Mouse (Mus musculus) liver, embryonic 13.5 days (tissue): ENCODE results near the gene Ifna14. TPM values are rescaled to one million over a fixed set of nuclear protein-coding genes. Genes with fewer than 3 reads are reported as not detected.
"Not testable (repeated sequence)": the region's sequence is repeated elsewhere in the genome, so short reads cannot be mapped to it uniquely, and the experiment has no call there.

ENCODE experiments used
- ATAC-seq: fragments of 200-750 bp; cut with Nextera tagmentation; 2 replicates; pipeline ENCODE4 v1.8.0; 2017; ENCODE audit warnings: low read depth, mild to moderate bottlenecking, moderate number of reproducible peaks, moderate library complexity
- DNase-seq: peaks from one replicate; pipeline ENCODE4 v3.0.0; 2022
- H3K27ac ChIP-seq: fragments of 300-500 bp; sonication (generic); 2 replicates; pipeline ENCODE4 v1.5.1; 2015; ENCODE audit warnings: moderate library complexity, mild to moderate bottlenecking, inconsistent platforms
- H3K27me3 ChIP-seq: fragments of 300-500 bp; sonication (generic); 2 replicates; pipeline ENCODE4 v1.6.1; 2015; ENCODE audit warnings: mild to moderate bottlenecking, inconsistent platforms
- H3K36me3 ChIP-seq: fragments of 300-500 bp; sonication (generic); 2 replicates; pipeline ENCODE4 v1.6.1; 2015; ENCODE audit warnings: mild to moderate bottlenecking, inconsistent platforms
- H3K4me1 ChIP-seq: fragments of 300-500 bp; sonication (generic); replicated peaks from 2 replicates; pipeline ENCODE4 v1.6.1; 2015; ENCODE audit warnings: inconsistent platforms
- H3K4me2 ChIP-seq: fragments of 300-500 bp; sonication (generic); 2 replicates; pipeline ENCODE4 v1.6.1; 2015; ENCODE audit warnings: inconsistent platforms, mild to moderate bottlenecking, moderate library complexity
- H3K4me3 ChIP-seq: fragments of 300-500 bp; sonication (generic); replicated peaks from 2 replicates; pipeline ENCODE4 v1.5.1; 2015; ENCODE audit warnings: mild to moderate bottlenecking, inconsistent platforms
- H3K9ac ChIP-seq: fragments of 300-500 bp; sonication (generic); 2 replicates; pipeline ENCODE4 v1.6.1; 2015; ENCODE audit warnings: mild to moderate bottlenecking, inconsistent platforms
- H3K9me3 ChIP-seq: fragments of 300-500 bp; sonication (generic); replicated peaks from 2 replicates; pipeline ENCODE4 v1.6.1; 2016; ENCODE audit warnings: inconsistent platforms
- WGBS: fragments of 180-500 bp; shearing (Covaris S2); methylation state at CpG from one replicate; pipeline ENCODE4 v1.1.7; 2015; ENCODE audit not compliant: insufficient replicate concordance; 5-methylcytosine and 5-hydroxymethylcytosine counted together
- polyA plus RNA-seq: library from polyadenylated mRNA; unstranded; fragments of >200 nt; fragmentation: Nextera tagmentation; extraction: Ambion mirVana; gene quantifications from 2 replicates; pipeline ENCODE4 v1.2.1, GENCODE M21; 2015

The Ifna14 gene
- polyA plus RNA-seq = not detected in 2 replicates

DNA sequence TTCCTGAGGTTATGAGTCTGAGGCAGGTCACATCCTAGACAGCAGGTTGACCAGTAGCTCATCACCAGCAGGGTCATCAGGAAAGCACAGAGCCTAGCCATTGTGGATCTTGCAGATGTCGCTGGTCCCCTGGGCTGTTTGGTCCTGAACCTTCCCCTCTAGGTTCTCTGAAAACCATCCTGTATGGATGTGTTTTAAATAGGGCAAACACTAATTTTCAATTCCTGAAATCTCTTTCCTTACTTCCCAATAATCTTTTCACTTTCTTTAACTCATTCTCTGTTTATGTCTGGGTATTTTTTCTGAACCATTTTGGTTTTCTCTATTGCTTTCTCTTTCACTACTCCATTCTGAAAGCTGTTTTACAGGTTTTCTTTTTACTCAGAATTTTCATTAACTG lies at the start of gene Ifna14:
Gene Ifna14 (minus strand): TSS at position 101 of the 400 bp plus-strand sequence.
- no peak within 1 kb of the TSS for H3K9ac ChIP-seq
- H3K27me3 ChIP-seq = no peaks in the 10 kb centered on the region
- no peak within 1 kb of the TSS for H3K27ac ChIP-seq
- WGBS = 60% methylated on average over 1 of the region's 1 CpGs
- no peak within 1 kb of the TSS for H3K4me3 ChIP-seq
- H3K4me1 ChIP-seq = no peaks in the 10 kb centered on the region
- H3K36me3 ChIP-seq = no peaks in the 10 kb centered on the region
- H3K4me2 ChIP-seq = no peak within 1 kb of the TSS
- DNase-seq (no peak), ATAC-seq (no peak)
- H3K9me3 ChIP-seq = no peaks in the 10 kb centered on the region

DNA sequence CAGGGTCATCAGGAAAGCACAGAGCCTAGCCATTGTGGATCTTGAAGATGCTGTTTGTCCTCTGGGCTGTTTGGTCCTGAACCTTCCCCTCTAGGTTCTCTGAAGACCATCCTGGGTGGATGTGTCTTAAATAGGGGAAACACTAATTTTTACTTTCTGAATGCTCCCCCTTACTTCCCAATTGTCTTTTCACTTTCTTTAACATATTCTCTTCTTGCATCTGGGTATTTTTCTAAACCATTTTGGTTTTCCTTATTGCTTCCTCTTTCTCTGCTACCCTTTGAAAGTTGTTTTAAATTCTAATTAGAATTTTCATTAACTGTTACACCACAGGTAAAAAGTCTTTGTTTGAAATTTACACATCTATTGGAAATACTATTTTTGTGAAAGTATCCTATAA lies 31.7 kb upstream of the Ifna14 start, which contains the start of gene Ifna12:
Gene Ifna12 (minus strand): TSS at position 101 of the 400 bp plus-strand sequence.
- H3K4me2 ChIP-seq = no peak within 1 kb of the TSS
- no peaks in the 10 kb centered on the region for H3K27me3 ChIP-seq
- no peak within 1 kb of the TSS for H3K4me3 ChIP-seq
- H3K36me3 ChIP-seq = no peaks in the 10 kb centered on the region
- ATAC-seq = no peak
- H3K4me1 ChIP-seq = no peaks in the 10 kb centered on the region
- H3K9me3 ChIP-seq = no peaks in the 10 kb centered on the region
- DNase-seq = no peak
- no peak within 1 kb of the TSS for H3K27ac ChIP-seq
- H3K9ac ChIP-seq = no peak within 1 kb of the TSS

DNA sequence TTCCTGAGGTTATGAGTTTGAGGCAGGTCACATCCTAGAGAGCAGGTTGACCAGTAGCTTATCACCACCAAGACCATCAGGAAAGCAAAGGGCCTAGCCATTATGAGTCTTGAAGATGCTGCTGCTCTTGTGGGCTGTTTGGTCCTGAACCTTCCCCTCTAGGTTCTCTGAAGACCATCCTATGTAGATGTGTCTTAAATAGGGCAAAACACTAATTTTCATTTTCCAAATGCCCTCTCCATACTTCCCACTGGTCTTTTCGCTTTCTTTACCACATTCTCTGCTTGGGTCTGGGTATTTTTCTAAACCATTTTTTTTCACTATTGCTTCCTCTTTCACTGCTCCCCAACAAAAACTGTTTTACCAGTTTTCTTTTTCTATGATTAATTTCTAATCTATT lies 20.7 kb upstream of the Ifna14 start, which contains the start of gene Ifna9:
Gene Ifna9 (minus strand): TSS at position 101 of the 400 bp plus-strand sequence.
- no peak within 1 kb of the TSS for H3K9ac ChIP-seq
- no peak for ATAC-seq
- 50% methylated on average over 1 of the region's 1 CpGs for WGBS
- H3K4me3 ChIP-seq = no peak within 1 kb of the TSS
- DNase-seq = no peak
- H3K36me3 ChIP-seq = no peaks in the 10 kb centered on the region
- no peak within 1 kb of the TSS for H3K27ac ChIP-seq
- no peaks in the 10 kb centered on the region for H3K4me1 ChIP-seq
- H3K27me3 ChIP-seq = no peaks in the 10 kb centered on the region
- H3K9me3 ChIP-seq = no peaks in the 10 kb centered on the region
- no peak within 1 kb of the TSS for H3K4me2 ChIP-seq

DNA sequence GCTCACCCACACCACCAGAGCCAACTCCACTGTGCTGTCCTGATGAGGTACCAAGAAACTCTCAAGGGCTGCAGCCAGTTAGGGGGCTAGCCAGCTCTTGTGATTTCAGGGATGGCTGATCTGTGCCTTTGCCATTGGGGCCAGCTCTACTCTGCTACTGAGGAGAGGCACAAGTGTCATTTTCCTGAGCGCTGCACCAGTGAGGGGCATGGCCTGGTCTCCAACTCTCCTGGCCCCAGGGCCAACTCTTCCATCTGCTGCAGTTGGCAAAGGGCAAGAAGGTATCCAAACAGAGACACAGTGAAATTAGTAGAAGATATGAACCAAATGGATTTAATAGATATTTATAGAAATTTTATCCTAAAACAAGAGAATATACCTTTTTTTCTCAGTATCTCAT lies 9.8 kb downstream of the Ifna14 start:
- no peak overlapping the region for H3K9ac ChIP-seq
- 75% methylated on average over 1 of the region's 1 CpGs for WGBS
- no peak for ATAC-seq

DNA sequence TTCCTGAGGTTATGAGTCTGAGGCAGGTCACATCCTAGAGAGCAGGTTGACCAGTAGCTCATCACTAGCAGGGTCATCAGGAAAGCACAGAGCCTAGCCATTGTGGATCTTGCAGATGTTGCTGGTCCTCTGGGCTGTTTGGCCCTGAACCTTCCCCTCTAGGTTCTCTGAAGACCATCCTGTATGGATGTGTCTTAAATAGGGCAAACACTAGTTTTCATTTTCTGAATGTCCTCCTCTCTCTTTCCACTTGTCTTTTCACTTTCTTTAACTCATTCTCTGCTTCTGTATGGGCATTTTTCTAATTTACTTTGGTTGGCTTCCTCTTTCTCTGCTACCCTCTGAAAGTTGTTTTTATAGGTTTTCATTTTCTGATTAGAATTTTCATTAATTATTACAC lies 13.5 kb downstream of the Ifna14 start, which contains the start of gene Ifna15:
Gene Ifna15 (minus strand): TSS at position 101 of the 400 bp plus-strand sequence.
- H3K36me3 ChIP-seq, ATAC-seq, H3K4me3 ChIP-seq, H3K9ac ChIP-seq, H3K4me2 ChIP-seq, H3K4me1 ChIP-seq, H3K27ac ChIP-seq, DNase-seq, H3K9me3 ChIP-seq, H3K27me3 ChIP-seq: not testable (repeated sequence)

More for the DNA sequence above, 9.8 kb downstream of the Ifna14 start:
- H3K27ac ChIP-seq = no peak overlapping the region
- H3K9me3 ChIP-seq = no peaks in the 10 kb centered on the region
- DNase-seq = no peak
- no peaks in the 10 kb centered on the region for H3K36me3 ChIP-seq
- H3K4me1 ChIP-seq = no peaks in the 10 kb centered on the region
- H3K4me3 ChIP-seq = no peak overlapping the region
- H3K27me3 ChIP-seq = no peaks in the 10 kb centered on the region
- no peak overlapping the region for H3K4me2 ChIP-seq

DNA sequence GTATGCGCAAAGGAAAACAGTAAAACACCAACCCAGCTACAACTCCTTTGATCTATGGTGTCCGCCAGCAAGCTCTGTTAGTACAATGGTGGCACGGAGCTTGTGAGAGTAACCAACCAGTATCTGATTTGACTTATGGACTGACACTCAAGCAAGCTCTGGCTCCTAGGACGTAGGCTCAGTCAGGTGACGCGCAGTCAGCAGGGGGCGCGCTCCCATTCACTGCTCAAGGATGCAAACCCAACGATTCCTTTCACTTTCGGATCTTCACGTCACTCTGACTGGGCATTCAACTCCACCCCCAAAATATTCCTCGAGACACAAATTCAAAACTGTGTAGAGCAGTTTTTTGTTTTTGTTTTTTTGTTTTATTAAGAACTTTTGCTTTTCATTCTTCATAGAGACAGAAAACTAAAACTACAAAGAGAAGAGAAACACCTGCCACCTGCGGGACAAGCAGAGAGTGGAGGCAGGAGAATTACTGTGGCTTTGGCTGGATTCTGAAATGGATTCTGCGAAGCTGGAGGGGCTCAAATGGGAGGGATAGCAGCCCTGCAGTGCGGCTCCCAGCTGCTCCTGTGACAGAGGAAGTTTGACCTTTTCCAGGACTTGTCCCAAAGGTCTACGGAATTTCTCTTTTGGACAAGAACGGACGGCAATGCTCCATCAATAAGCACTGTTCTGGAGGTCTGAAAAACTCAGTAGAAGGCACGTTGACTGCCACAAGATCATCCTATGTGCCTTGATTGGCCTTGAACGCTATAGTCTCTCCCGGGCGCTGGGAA lies 21.2 kb downstream of the Ifna14 start:
- 21% methylated on average over 22 of the region's 22 CpGs for WGBS
- Histone ChIP-seq H3K27ac (no peak overlapping the region), H3K9me3 (no peaks in the 10 kb centered on the region), H3K27me3 (0 out of 2 replicates have a peak, but pooled peaks cover 4% of the 10 kb centered on the region), H3K9ac (peak overlapping the region; percentile 68), H3K4me2 (peak overlapping the region; percentile 78), H3K4me3 (peak overlapping the region; percentile 62), H3K4me1 (peaks cover 7% of the 10 kb centered on the region), H3K36me3 (no peaks in the 10 kb centered on the region)
- ATAC-seq (peak; percentile 96), DNase-seq (peak; percentile 77)

DNA sequence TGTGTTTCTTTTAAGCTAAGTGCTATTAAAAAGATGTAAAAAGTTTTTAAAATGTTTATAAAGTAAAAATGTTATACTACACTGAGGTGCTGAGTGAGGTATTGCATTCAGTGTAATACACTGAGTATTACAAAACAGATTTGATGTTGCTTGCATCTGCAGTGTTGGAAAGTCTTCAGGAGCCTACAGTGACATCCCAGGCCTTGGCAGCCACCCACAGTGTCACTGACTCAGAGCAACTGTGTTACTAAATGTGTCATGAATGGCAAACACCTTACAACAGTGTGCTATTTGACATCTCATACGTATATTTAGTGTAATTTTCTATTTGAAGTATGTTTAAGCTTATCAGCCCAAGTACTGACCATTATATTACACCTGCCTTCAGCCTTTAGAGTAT lies 23.6 kb downstream of the Ifna14 start:
- no peaks in the 10 kb centered on the region for H3K9me3 ChIP-seq
- DNase-seq = no peak

DNA sequence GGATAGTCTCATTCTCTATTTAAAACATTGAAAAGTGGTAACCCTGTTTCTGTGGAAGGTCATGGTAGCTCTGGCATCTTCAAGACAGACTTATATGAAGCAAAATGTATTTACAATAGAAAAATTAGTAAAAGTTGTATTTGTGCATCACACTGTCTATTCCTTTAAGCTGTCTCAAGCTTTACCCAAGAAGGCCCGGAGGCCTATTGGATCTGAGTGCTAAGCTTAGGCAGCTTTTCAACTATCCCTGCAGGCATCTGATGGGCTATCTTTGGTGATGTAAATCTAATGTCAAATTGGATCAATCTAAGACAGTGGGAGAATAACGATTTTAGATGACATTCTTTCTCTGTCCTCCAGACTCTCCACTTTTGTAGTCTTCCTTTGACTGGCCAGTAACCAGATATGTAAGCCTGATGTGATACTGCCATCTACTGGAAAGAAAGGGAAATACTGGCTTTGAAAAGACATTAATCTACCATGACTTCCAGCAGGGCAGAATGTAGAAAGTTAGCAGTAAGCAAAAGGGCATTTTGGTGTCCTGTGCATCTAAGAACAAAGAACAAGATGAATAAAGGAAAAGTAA lies 27.9 kb downstream of the Ifna14 start:
- no peak overlapping the region for H3K27ac ChIP-seq
- DNase-seq (peak; percentile 3), ATAC-seq (peak; percentile 51; the same call in 1 of the 2 replicates)
- no peak overlapping the region for H3K4me2 ChIP-seq
- H3K27me3 ChIP-seq = 0 out of 2 replicates have a peak, but pooled peaks cover 4% of the 10 kb centered on the region
- no peaks in the 10 kb centered on the region for H3K4me1 ChIP-seq
- no peak overlapping the region for H3K9ac ChIP-seq
- 43% methylated on average over 2 of the region's 2 CpGs for WGBS
- no peaks in the 10 kb centered on the region for H3K36me3 ChIP-seq
- H3K9me3 ChIP-seq = no peaks in the 10 kb centered on the region
- H3K4me3 ChIP-seq = no peak overlapping the region

More for the DNA sequence above, 23.6 kb downstream of the Ifna14 start:
- Histone ChIP-seq H3K36me3 (no peaks in the 10 kb centered on the region), H3K27me3 (0 out of 2 replicates have a peak, but pooled peaks cover 4% of the 10 kb centered on the region), H3K4me1 (peaks cover 7% of the 10 kb centered on the region), H3K27ac (no peak overlapping the region), H3K9ac (no peak overlapping the region), H3K4me3 (no peak overlapping the region), H3K4me2 (no peak overlapping the region)
- ATAC-seq = no peak
- WGBS = 39% methylated on average over 1 of the region's 1 CpGs

DNA sequence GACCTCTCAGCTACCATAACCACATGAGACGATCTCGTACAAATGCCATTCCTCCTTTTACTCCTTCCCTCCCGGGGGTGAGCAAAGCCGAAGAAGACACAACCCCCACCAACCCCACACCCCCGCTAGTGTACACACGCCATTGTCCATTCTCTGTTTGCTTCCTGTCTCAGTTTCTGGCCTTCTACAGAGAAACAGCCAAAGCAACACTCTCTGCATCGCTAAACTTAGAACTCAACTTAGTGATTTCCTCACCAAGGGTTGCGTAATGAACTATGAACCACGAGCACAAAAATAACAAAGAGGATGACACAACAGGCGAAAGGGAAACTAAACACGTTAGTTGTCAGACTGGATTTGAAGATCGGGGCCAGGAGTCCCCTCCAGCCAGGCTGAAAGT lies 34.3 kb downstream of the Ifna14 start:
- Histone ChIP-seq H3K9ac (0 out of 2 replicates have a peak overlapping the region, but pooled peaks have one; percentile 11), H3K9me3 (no peaks in the 10 kb centered on the region), H3K27ac (peak overlapping the region; percentile 80), H3K4me1 (peaks cover 43% of the 10 kb centered on the region), H3K4me2 (peak overlapping the region; percentile 38), H3K36me3 (no peaks in the 10 kb centered on the region), H3K27me3 (no peaks in the 10 kb centered on the region), H3K4me3 (peak overlapping the region; percentile 5; the same call in 1 of the 2 replicates)
- ATAC-seq (no peak), DNase-seq (no peak)
- WGBS = 16% methylated on average over 12 of the region's 12 CpGs

DNA sequence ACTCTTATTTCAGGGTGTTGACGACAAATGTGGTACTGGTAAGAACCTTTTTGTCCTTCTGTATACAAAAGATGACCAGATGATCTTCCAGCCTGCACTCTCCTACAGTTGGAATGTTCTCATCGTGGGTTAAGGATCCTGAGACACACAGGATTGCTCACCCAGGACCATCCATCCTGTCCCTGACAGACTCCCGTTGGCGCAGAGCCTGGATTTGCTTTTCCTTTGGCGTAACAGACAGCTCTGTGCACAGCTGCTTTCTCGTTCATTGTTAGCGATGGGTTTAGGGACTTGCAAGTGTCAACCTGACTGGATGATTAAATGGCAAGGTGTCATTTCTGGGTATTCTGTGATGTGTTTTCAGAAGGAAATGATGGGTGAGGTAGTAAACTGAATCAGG lies 35.0 kb downstream of the Ifna14 start:
- H3K4me3 ChIP-seq = no peak overlapping the region
- 72% methylated on average over 7 of the region's 7 CpGs for WGBS
- peaks cover 43% of the 10 kb centered on the region for H3K4me1 ChIP-seq
- no peaks in the 10 kb centered on the region for H3K9me3 ChIP-seq
- no peaks in the 10 kb centered on the region for H3K36me3 ChIP-seq
- H3K27me3 ChIP-seq = no peaks in the 10 kb centered on the region
- H3K4me2 ChIP-seq = no peak overlapping the region
- peak overlapping the region; percentile 80 for H3K27ac ChIP-seq
- no peak overlapping the region for H3K9ac ChIP-seq
- ATAC-seq (no peak), DNase-seq (no peak)

DNA sequence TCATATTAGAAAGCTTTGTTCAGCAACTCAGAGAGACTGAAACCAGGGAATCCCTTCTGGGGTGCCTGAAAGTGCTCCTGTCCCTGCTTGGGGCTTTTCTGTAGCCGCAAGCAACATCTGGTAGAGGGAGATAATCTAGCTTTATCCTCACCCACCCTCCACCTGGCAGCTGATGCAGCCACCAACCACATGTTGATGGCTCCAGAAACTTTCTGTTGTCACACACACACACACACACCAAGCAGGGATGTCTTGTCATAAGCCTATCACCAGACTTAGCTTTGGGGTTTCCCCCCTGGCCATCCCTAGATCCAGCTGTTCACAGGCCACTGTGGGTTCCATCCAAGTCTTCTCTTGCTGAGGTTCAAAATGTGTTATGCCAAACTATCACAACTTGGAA lies 35.9 kb downstream of the Ifna14 start:
- Histone ChIP-seq H3K9ac (peak overlapping the region; percentile 41; the same call in 1 of the 2 replicates), H3K27me3 (no peaks in the 10 kb centered on the region), H3K36me3 (no peaks in the 10 kb centered on the region), H3K27ac (peak overlapping the region; percentile 80), H3K4me2 (peak overlapping the region; percentile 48), H3K4me1 (peaks cover 43% of the 10 kb centered on the region), H3K9me3 (no peaks in the 10 kb centered on the region), H3K4me3 (no peak overlapping the region)
- WGBS = 20% methylated on average over 1 of the region's 1 CpGs
- DNase-seq (peak; percentile 43), ATAC-seq (peak; percentile 98)
